Mouse (Mus musculus): ENCODE measurements around the gene Ccr1.

Gene Ccr1

GRCm38 (mm10) chr9:123956892-123957291 lies 11.6 kb downstream of the Ccr1 start:
- no peak for DNase-seq (ENCODE audit: low read depth in 2 of 2, low spot score in 2 of 2)

DNA sequence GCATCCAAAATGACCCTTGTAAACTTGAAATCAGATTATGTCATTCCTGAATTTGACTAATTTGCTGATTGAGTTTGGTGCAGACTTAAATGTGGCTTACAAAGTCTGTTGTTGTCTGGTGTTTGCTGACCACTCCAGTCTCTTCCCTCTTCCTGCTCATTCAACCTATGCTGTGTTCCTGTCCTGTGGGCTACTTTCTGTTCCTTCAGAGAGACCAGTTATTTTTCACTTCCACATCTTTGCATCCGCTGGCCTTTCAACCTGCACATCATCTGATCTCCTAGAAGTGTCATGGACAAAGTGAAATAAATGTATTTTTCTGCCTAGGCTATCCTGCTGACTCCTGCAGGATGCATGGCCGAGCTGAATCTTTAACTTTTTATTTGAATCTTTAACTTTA lies 14.9 kb downstream of the Ccr1 start:
- no peak for DNase-seq (ENCODE audit: low read depth in 2 of 2, low spot score in 2 of 2)

DNA sequence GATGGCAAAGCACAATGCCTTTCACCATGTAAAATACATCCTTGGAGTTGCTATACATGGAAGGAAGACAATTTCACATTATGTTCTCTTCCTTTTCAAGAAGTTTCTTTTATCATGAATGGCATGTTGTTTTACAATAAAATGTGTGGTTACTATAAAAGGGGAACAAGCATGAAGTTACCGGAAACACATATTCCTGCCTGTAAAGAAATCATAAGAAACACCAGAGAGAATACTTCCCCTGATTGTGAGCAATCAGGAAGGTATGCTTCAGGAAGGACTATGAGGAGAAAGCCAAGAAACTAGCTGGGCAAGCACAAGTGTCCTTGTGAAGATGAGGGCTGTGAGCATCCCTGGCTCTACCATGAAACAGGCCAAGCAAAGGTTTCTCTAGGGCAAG lies 17.3 kb downstream of the Ccr1 start:
- DNase-seq (ENCODE audit: low read depth in 2 of 2, low spot score in 2 of 2): no peak

GRCm38 (mm10) chr9:123949432-123949831 lies 19.1 kb downstream of the Ccr1 start:
- no peak for DNase-seq (ENCODE audit: low read depth in 2 of 2, low spot score in 2 of 2)

DNA sequence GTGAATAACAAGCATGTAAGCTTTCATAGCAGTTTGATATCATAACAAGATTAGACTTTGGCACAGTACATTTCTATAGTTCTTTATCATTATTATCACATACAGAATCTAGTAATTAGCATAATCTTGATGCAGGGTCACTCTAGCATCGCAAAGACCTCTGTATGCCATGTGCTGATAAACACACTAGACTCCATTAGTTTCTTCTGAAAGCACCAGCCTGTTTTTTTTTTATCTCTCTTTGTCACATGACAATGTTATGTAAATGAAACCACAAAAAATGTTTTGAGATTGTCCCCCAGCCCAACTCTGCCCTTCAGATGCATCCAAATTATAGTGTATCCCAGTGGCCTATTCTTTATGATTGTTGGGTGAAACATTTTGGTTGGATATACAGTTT lies 20.7 kb downstream of the Ccr1 start:
- DNase-seq (ENCODE audit: low read depth in 2 of 2, low spot score in 2 of 2): no peak

- no peak for DNase-seq (ENCODE audit: low read depth in 2 of 2, low spot score in 2 of 2)
Observed at GRCm38 (mm10) chr9:123942025-123942424, 26.5 kb downstream of the Ccr1 start.

DNA sequence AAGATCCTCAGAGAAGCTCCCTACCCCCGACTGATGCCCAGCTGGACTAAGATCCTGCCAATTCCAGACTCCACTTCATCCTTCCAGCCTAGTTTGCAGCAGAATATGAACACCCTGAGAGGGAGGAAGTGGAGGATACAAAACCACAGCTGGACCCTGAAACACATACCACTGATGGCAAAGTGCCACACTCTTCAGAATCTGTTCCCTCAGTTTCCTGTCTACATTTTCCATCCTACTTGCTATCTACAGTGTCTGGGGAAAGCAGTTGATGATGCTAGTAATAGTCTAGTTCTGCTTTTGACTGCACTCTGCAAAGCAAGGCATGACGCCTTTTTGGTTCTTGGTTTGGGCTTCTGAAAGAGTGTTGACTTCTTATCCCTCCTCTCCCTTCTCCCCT lies 27.2 kb downstream of the Ccr1 start:
- DNase-seq (ENCODE audit: low read depth in 2 of 2, low spot score in 2 of 2): peak in 1 of 2 experiments; percentile 32

GRCm38 (mm10) chr9:123940628-123941027 lies 27.9 kb downstream of the Ccr1 start:
- no peak for DNase-seq (ENCODE audit: low read depth in 2 of 2, low spot score in 2 of 2)

DNA sequence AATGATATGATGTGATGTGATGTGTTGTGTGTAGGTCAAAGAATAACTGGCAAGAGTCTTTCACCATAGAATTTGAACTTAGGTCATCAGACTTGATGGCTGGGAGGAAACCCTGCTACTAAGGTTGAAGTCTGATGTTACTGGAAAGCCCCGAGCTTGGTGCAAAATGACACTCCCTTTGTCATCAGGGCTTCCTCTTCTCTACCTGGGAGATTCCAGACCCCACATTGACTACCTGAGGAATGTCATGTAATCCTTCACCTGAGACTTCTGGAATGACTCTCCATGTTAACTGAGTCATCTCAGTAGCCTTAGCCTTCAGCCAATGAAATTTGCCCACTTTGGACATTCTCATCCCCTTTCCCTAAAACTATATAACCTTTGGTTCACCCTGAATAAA lies 28.3 kb downstream of the Ccr1 start:
- no peak for DNase-seq (ENCODE audit: low read depth in 2 of 2, low spot score in 2 of 2)

DNA sequence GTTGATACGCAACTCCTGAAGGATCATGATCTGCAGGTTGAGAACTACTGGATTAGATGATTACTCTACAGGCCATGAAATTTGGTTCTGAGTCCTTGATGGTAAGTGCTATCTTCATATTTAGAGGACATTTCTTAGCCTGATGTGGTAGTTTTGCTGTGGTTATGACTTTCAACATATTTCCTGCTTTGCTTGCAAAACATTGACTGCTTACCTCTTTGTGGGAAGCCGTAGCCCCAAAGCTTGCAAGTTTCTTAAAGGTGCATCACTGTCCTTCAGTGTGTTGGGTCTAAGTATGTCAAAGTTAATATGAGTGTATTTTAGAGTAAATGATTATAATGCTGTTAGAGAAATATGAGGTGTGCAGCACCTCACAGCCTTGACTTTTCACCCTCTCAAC lies 30.5 kb downstream of the Ccr1 start:
- DNase-seq (ENCODE audit: low read depth in 2 of 2, low spot score in 2 of 2): peak in 1 of 2 experiments; percentile 53

DNA sequence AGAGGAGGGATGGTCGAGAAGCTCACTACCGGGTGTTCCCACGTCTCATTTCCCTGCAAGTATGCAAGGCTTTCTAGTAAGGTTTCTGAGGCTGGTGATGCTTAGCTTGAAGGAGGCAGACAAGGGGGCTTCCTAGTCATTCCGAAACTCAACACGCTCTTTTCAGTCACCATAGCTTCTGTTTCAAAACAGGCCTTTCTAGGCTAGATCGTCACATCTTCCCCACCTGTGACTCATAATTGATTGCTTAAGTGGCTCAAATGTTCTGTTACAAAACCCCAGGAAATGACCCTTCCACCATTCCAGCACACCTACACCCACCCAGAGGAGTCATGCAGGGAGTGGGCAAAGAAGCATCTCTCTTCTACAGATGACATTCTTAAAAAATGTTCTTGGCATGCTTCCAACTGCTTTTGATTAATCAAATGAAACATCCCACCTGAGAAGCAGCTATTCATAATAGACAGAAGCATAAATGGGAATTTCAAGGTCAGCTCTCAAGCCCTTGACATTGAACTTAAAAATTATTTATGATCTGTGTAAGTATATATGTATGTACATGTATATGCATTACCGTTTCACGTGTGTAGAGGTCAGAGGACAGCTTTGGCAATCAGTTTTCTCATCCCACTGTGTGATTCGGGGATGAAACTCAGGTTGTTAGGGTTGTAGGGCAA lies 31.8 kb downstream of the Ccr1 start:
- DNase-seq (ENCODE audit: low read depth in 2 of 2, low spot score in 2 of 2): no peak

DNA sequence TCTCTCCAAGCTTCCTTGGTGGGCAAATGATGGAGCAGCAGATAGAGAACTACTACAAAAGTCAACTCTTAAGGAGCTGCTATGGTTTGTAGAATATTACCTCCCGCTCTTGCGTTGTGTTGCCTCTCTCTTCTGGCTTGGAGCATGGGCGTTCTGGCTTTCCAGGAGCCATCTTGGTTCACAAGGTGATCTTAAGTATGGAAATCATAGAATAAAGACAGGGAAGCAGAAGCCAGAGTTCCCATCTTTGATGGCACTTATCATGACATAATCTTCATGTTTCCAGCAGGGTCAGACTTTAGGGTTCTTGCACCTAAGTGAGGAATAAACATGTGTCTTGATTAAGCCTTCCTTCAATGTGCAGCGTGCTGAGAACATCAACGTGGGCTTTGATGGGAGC lies 32.7 kb downstream of the Ccr1 start:
- DNase-seq (ENCODE audit: low read depth in 2 of 2, low spot score in 2 of 2): no peak

DNA sequence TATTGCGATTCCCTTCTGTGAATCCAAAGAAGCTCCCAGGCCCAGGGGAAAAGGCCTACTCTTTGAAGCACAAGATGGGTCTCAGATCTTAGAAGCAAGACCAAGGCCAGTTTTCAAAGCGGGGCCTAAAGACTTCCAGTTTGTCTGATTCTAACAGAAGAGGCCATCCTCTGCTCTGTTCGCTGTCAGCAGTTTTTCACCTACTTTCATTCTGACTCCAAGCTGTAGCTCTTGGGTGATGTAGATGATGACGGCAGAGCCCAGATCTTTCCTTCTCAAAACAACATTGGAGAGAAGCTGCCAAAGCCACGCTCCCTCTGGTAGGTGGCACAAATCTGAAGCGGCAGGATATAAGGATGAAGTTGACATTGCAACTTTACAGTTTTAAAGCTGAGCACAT lies 33.1 kb downstream of the Ccr1 start:
- no peak for DNase-seq (ENCODE audit: low read depth in 2 of 2, low spot score in 2 of 2)

DNA sequence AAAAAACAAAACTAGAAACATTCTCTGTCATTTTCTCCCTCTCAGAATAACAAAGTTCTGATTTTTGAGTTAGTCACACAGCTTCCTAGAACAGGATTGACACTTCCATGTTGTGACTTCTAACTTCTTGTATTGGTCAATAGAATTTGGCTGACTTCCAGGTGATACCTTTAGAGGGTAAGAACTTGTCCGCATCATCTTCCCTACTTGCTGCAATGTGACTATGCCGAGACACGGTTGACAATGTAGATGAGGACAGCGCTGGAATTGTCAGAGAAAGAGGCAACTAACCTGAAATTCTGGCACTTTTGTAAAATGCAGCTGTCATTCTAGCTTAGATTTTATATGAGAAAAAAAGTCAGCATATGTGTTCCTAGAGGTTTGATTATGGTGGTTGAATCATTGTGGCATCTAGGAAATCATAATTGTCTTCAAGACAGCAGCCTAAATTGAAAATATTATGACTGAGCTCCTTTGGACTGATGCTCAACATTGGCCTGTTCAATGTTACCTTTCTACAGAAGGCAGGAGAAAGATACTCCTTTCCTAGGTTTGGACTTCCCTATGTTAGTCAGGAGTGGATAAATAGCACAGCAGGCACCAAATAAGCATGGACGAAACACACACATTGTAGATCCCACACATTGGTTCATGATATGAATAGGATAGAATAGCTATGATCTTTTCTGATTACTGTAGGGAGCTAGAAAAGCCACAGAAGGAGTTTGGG lies 34.6 kb downstream of the Ccr1 start:
- DNase-seq (ENCODE audit: low read depth in 2 of 2, low spot score in 2 of 2): no peak

GRCm38 (mm10) chr9:123932911-123933675 lies 35.4 kb downstream of the Ccr1 start:
- DNase-seq (ENCODE audit: low read depth in 2 of 2, low spot score in 2 of 2): no peak

- DNase-seq (ENCODE audit: low read depth in 2 of 2, low spot score in 2 of 2): peak in 1 of 2 experiments; percentile 54
Observed at GRCm38 (mm10) chr9:123931761-123932700, 36.5 kb downstream of the Ccr1 start.

GRCm38 (mm10) chr9:123930926-123931325 lies 37.6 kb downstream of the Ccr1 start:
- no peak for DNase-seq (ENCODE audit: low read depth in 2 of 2, low spot score in 2 of 2)

DNA sequence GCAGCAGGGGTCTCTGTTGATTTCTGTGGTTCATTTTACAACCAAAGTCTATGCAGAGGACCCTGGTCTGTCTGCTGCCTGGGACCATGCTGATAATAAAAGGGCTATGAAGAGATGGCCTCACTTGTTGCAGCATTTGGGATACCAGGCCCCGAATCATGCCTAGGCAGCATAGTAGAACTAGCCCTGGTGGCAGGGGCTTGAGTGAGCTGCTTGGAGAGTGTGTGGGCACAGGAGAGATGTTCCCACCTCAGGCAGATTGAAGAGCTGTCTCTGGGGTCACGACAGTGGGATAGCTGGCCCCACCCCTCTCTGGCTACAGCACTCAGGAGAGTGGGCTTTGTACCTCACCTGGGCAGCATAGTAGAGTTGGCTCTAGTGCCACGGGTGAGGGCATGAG lies 38.0 kb downstream of the Ccr1 start:
- no peak for DNase-seq (ENCODE audit: low read depth in 2 of 2, low spot score in 2 of 2)

DNA sequence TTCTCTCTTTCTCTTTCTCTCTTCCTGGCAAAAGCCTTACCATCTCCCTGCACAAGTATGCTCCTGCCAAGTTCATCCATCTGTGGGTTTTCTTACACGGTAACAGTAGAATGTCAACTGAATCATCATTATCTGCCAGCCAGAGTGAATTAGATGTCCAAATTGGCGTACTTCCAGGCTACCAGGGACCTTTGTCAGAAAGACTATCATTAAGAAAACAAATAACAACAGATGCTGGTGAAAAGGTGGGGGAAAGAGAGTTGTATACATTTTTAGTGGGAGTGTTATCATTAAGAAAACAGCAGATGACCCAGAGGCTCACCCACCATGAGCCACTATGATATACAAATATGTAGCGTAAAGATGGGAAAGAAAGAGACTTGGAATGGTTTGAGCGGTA lies 38.6 kb downstream of the Ccr1 start:
- no peak for DNase-seq (ENCODE audit: low read depth in 2 of 2, low spot score in 2 of 2)

DNA sequence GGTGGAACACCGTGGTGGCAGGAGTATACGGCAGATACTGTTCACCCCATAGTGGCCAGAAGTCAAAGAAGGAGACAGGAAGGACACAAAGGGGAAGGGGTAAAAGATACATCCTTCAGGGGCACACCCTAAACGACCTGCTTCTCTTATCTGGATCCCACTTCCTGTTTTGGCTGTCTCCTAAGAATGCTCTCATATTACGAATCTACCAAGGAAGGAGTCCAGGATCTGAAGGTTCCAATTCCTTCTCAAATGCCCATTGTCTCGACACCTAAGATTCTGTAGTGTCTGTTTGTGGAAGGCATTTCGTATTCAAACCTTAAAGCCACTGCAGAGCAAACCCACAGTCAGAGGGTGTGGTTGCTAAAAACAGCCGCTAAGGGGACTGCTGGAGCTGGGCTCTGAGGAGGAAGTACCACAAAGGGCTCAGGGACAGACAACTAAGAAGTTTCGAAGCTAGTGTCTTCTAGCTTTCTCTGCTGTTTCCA lies 39.7 kb downstream of the Ccr1 start:
- DNase-seq (ENCODE audit: low read depth in 2 of 2, low spot score in 2 of 2): peak; percentile 71 to 79

All from CD8-positive naive resting alpha-beta T cell, adult 2 months (primary cell).